Mouse (Mus musculus) CH12.LX (cell line): ENCODE results near the gene Chit1. TPM values are rescaled to one million over a fixed set of nuclear protein-coding genes. Genes with fewer than 3 reads are reported as not detected.

Experiments used
- DNase-seq: peaks from one replicate; pipeline ENCODE4 v3.0.0-alpha.2; 2013; ENCODE audit errors: extremely low read depth
- H3K27ac ChIP-seq: 2 replicates; pipeline ENCODE4 v1.5.1; 2012; ENCODE audit warnings: low read depth, mild to moderate bottlenecking, control low read depth, moderate library complexity; ENCODE audit not compliant: insufficient read depth
- H3K27me3 ChIP-seq: replicated peaks from 2 replicates; pipeline ENCODE3; 2012; ENCODE audit warnings: inconsistent platforms
- H3K36me3 ChIP-seq, 2 experiments: replicated peaks in 1 of 2; 2 replicates each; pipeline versions ENCODE3 to v1.6.1; 2012; ENCODE audit warnings: inconsistent platforms in 1 of 2, low read length in 1 of 2, mild to moderate bottlenecking in 1 of 2, mixed read lengths in 1 of 2, moderate library complexity in 1 of 2; ENCODE audit not compliant: control insufficient read depth in 1 of 2, insufficient read depth in 1 of 2
- H3K4me1 ChIP-seq, 2 experiments: 2 replicates each; pipeline ENCODE4 v1.6.1; 2012; ENCODE audit warnings: inconsistent platforms in 1 of 2, moderate library complexity in 1 of 2; ENCODE audit not compliant: insufficient read depth in 2 of 2, control insufficient read depth in 1 of 2
- H3K4me2 ChIP-seq: 2 replicates; pipeline ENCODE4 v1.6.1; 2012; ENCODE audit warnings: low read depth, mild to moderate bottlenecking, control low read depth; ENCODE audit not compliant: poor library complexity, insufficient read depth, severe bottlenecking
- H3K4me3 ChIP-seq, 3 experiments: fragments of 150-350 bp in 1 of 3; sonication (generic) in 1 of 3; replicated peaks in 1 of 3; 2 replicates each; pipeline versions ENCODE3 to v1.5.1; 2011 to 2012; ENCODE audit warnings: low read depth in 2 of 3, low read length in 2 of 3, mild to moderate bottlenecking in 2 of 3, moderate library complexity in 2 of 3, control low read depth in 1 of 3, improper control_type of control experiment in 1 of 3, inconsistent platforms in 1 of 3, mixed read lengths in 1 of 3; ENCODE audit not compliant: poor library complexity in 1 of 3
- H3K79me2 ChIP-seq: replicated peaks from 2 replicates; pipeline ENCODE4 v1.6.1; 2012; ENCODE audit warnings: mild to moderate bottlenecking, moderate library complexity; ENCODE audit not compliant: control insufficient read depth, poor library complexity, insufficient read depth, severe bottlenecking; ENCODE audit errors: extremely low read depth
- H3K9ac ChIP-seq: 2 replicates; pipeline ENCODE4 v1.6.1; 2012; ENCODE audit warnings: low read depth, mild to moderate bottlenecking, control low read depth, moderate library complexity; ENCODE audit not compliant: insufficient read depth
- H3K9me3 ChIP-seq: replicated peaks from 2 replicates; pipeline ENCODE3; 2012; ENCODE audit warnings: low read length, inconsistent platforms, mixed read lengths
- BHLHE40 ChIP-seq: IDR thresholded peaks from 2 replicates; pipeline ENCODE4 v1.6.1; 2011; ENCODE audit warnings: mild to moderate bottlenecking, low read depth, low read length, improper control_type of control experiment
- CHD1 ChIP-seq: IDR thresholded peaks from 2 replicates; pipeline ENCODE4 v1.6.1; 2012; ENCODE audit warnings: low read depth, low read length, improper control_type of control experiment, inconsistent platforms
- CHD2 ChIP-seq: IDR thresholded peaks from 2 replicates; pipeline ENCODE4 v1.6.1; 2011; ENCODE audit warnings: low read length, improper control_type of control experiment
- ELF1 ChIP-seq: IDR thresholded peaks from 2 replicates; pipeline ENCODE4 v1.6.1; 2014; ENCODE audit warnings: low read depth, mild to moderate bottlenecking, inconsistent platforms, low read length, improper control_type of control experiment
- EP300 ChIP-seq: IDR thresholded peaks from 2 replicates; pipeline ENCODE4 v1.6.1; 2011; ENCODE audit warnings: low read length, improper control_type of control experiment
- ETS1 ChIP-seq: conservative IDR thresholded peaks from 2 replicates; pipeline ENCODE4 v1.6.1; 2012; ENCODE audit warnings: low read depth, mild to moderate bottlenecking, inconsistent platforms, low read length, improper control_type of control experiment, moderate library complexity
- IRF4 ChIP-seq: IDR thresholded peaks from 2 replicates; pipeline ENCODE4 v1.6.1; 2014; ENCODE audit warnings: low read depth, mild to moderate bottlenecking, inconsistent platforms, low read length, improper control_type of control experiment
- JUND ChIP-seq: conservative IDR thresholded peaks from 2 replicates; pipeline ENCODE4 v1.6.1; 2011; ENCODE audit warnings: low read depth, low read length, improper control_type of control experiment
- MAX ChIP-seq: IDR thresholded peaks from 2 replicates; pipeline ENCODE4 v1.6.1; 2011; ENCODE audit warnings: low read length, improper control_type of control experiment
- MAZ ChIP-seq: IDR thresholded peaks from 2 replicates; pipeline ENCODE4 v1.6.1; 2012; ENCODE audit warnings: low read depth, mild to moderate bottlenecking, inconsistent platforms, low read length, improper control_type of control experiment, moderate library complexity
- MXI1 ChIP-seq: IDR thresholded peaks from 2 replicates; pipeline ENCODE4 v1.6.1; 2011; ENCODE audit warnings: mild to moderate bottlenecking, low read depth, low read length, improper control_type of control experiment
- POLR2A ChIP-seq: IDR thresholded peaks from 2 replicates; pipeline ENCODE4 v1.6.1; 2011; ENCODE audit warnings: low read depth, mild to moderate bottlenecking, improper control_type of control experiment, low read length
- POLR2AphosphoS2 ChIP-seq: IDR thresholded peaks from 2 replicates; pipeline ENCODE4 v1.6.1; 2011; ENCODE audit warnings: low read depth, low read length, improper control_type of control experiment
- RAD21 ChIP-seq: IDR thresholded peaks from 2 replicates; pipeline ENCODE4 v1.6.1; 2011; ENCODE audit warnings: low read depth, mild to moderate bottlenecking, low read length, improper control_type of control experiment, moderate library complexity
- TCF12 ChIP-seq: IDR thresholded peaks from 2 replicates; pipeline ENCODE4 v1.6.1; 2014; ENCODE audit warnings: low read depth, mild to moderate bottlenecking, inconsistent platforms, low read length, improper control_type of control experiment
- USF1 ChIP-seq: IDR thresholded peaks from 2 replicates; pipeline ENCODE4 v1.6.1; 2014; ENCODE audit warnings: low read depth, mild to moderate bottlenecking, inconsistent platforms, low read length, improper control_type of control experiment
- USF2 ChIP-seq: conservative IDR thresholded peaks from 2 replicates; pipeline ENCODE4 v1.6.1; 2011; ENCODE audit warnings: low read depth, low read length, improper control_type of control experiment
- ZC3H11A ChIP-seq: IDR thresholded peaks from 2 replicates; pipeline ENCODE4 v1.6.1; 2012; ENCODE audit warnings: low read depth, mild to moderate bottlenecking, inconsistent platforms, low read length, improper control_type of control experiment
- ZKSCAN1 ChIP-seq: IDR thresholded peaks from 2 replicates; pipeline ENCODE4 v1.6.1; 2012; ENCODE audit warnings: low read depth, inconsistent platforms, low read length, improper control_type of control experiment, borderline replicate concordance
- dilution Hi-C: fragments of 300-500 bp; cut with MboI; formaldehyde crosslinking; loops from 2 replicates; pipeline ENCODE4 v1.14.3; 2020; ENCODE audit warnings: low sequenced_read_pairs; ENCODE audit not compliant: extremely low pct_unique_long_range_greater_than_20kb, extremely low pct_ligation_motif_present
- in situ Hi-C: fragments of 300-500 bp; cut with MboI; formaldehyde crosslinking; loops from 3 replicates; pipeline ENCODE4 v1.14.3; 2019; ENCODE audit warnings: low sequenced_read_pairs, low pct_ligation_motif_present, low pct_unique_long_range_greater_than_20kb, mixed read lengths
- polyA plus RNA-seq: library from polyadenylated mRNA; unstranded; fragments of >175 nt; gene quantifications from 2 replicates; pipeline ENCODE4 v1.2.1, GENCODE M21; 2012; ENCODE audit warnings: low read depth; ENCODE audit not compliant: insufficient read length
- total RNA-seq, 2 experiments: library from RNA; depleted of rRNA; stranded (reverse); fragments of 300-350 nt in 1 of 2; fragments of >200 nt in 1 of 2; gene quantifications; 2 replicates each; pipeline ENCODE4 v1.2.3; 2012 to 2014

Gene Chit1
- total and polyA plus RNA-seq, 3 experiments: 0.25 to 0.47 (median 0.36) TPM

DNA sequence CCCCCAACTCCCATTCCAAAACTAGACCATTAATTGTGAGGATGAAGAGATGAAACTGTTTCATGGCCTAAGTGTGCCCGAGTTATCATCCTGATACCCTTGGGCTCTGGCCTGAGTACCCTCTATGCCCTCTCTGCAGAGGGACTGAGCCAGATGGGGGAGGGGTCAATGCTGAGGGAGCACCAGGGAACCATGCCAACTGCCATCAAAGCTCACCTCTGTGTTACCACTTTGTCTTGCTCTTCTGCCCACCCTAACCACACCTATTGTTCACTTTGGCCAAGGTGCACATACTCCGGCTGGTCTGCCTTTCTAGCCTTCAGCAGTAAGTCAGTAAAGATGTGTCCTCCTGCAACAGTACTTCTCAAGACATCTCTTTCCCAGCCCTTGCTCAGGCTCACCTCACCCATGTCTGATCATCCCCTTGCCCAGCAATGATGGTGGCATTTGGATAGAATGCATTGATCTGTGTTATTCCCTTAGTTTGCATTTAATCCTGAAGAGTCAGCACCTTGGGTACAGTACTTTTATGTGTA lies 46.7 kb upstream of the Chit1 start:
- in situ Hi-C loops: no loop called here
- dilution Hi-C loops: no loop called here
- H3K4me3 ChIP-seq: peak overlapping the region in 1 of 3 experiments; percentile 46
- peaks cover 8% of the 10 kb centered on the region for H3K27me3 ChIP-seq
- peaks cover 36 to 83% of the 10 kb centered on the region in 2 experiments for H3K4me1 ChIP-seq
- no peaks in the 10 kb centered on the region for H3K79me2 ChIP-seq
- H3K36me3 ChIP-seq: no peaks in the 10 kb centered on the region
- peak overlapping the region; percentile 69 for H3K4me2 ChIP-seq
- peak overlapping the region; percentile 61; the same call in 1 of the 2 replicates for H3K9ac ChIP-seq
- peak; percentile 26; the same call in 1 of the 2 replicates for TF ChIP-seq CHD2
- TF ChIP-seq EP300: no peak
- peaks cover 4% of the 10 kb centered on the region for H3K9me3 ChIP-seq
- peak overlapping the region; percentile 84 for H3K27ac ChIP-seq
- DNase-seq: no peak

DNA sequence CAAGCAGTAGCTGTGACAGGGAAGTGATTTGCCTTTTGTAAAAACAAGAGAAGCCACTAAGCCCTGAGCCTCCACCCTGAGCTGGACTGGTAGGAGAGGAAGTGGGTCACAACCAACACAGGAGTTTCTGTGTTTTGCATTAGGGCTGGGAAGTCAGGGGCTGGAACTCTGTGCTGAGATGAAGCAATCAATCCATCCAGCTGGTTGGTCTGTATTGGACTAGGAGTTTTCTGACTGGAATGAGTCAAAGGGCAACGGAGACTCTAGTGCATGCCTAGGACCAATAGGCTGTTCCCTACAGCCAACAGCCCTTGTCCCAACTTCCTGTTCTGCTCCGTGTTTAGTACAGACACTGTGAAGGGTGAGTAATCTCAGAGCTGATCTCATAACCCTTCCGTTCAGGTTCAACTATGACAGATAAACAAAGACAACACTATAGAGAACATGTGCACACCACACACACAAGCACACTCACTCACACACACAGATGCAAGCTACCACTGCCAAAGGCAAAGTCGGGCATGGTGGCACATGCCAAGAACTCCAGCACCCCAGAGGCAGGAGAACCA lies 45.7 kb upstream of the Chit1 start:
- no peak overlapping the region for H3K4me3 ChIP-seq
- in situ Hi-C loops (no loop called here), dilution Hi-C loops (no loop called here)
- H3K4me2 ChIP-seq: peak overlapping the region; percentile 41
- peak overlapping the region; percentile 84 for H3K27ac ChIP-seq
- peak; percentile 65 for DNase-seq
- H3K79me2 ChIP-seq: no peaks in the 10 kb centered on the region
- TF ChIP-seq ZKSCAN1 (no peak), TCF12 (peak; percentile 10; the same call in 1 of the 2 replicates), POLR2A (no peak), BHLHE40 (peak; percentile 64), MAZ (no peak), ELF1 (peak; percentile 48), IRF4 (peak; percentile 40), CHD2 (no peak), JUND (peak; percentile 46; the same call in 1 of the 2 replicates), MXI1 (peak; percentile 45; the same call in 1 of the 2 replicates), MAX (peak; percentile 46; the same call in 1 of the 2 replicates), ETS1 (peak; percentile 38; the same call in 1 of the 2 replicates)
- H3K36me3 ChIP-seq: no peaks in the 10 kb centered on the region
- H3K9ac ChIP-seq: no peak overlapping the region
- H3K9me3 ChIP-seq: peaks cover 4% of the 10 kb centered on the region
- H3K4me1 ChIP-seq: peaks cover 33 to 75% of the 10 kb centered on the region in 2 experiments
- H3K27me3 ChIP-seq: peaks cover 8% of the 10 kb centered on the region

DNA sequence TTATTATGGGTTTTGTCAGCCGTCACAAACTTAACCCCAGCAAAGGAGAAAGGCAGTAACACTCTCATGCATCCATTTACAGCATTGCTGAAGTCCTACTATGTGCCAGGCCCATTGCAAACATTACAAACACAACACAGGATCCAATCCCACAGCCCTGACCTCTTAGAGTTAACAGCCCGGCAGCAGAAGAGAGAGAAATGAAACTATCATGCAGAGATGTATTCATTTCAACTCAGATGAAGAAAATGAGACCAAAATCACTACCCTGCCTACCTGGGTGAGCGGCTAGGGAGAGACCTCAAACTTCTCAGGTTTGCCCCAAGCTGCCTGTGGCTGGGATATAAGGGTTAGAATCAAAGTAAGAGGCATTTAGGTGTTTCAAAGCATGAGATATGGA lies 44.5 kb upstream of the Chit1 start:
- DNase-seq: no peak
- in situ Hi-C loops: no loop called here
- Histone ChIP-seq H3K27me3 (peaks cover 8% of the 10 kb centered on the region), H3K36me3 (no peaks in the 10 kb centered on the region), H3K4me1 (peaks cover 33 to 62% of the 10 kb centered on the region in 2 experiments), H3K9ac (no peak overlapping the region), H3K4me3 (no peak overlapping the region), H3K4me2 (no peak overlapping the region), H3K79me2 (no peaks in the 10 kb centered on the region), H3K9me3 (peaks cover 4% of the 10 kb centered on the region), H3K27ac (no peak overlapping the region)
- no peak for TF ChIP-seq POLR2A
- TF ChIP-seq MXI1: no peak
- no peak for TF ChIP-seq CHD1
- TF ChIP-seq RAD21: no peak
- TF ChIP-seq POLR2AphosphoS2: no peak
- no peak for TF ChIP-seq ZC3H11A
- peak; percentile 89 for TF ChIP-seq ZKSCAN1
- TF ChIP-seq USF2: no peak
- no peak for TF ChIP-seq USF1
- dilution Hi-C loops: no loop called here
